Mouse (Mus musculus) neural tube, embryonic 15.5 days (tissue): ENCODE data around the gene Dnah17. TPM values are rescaled to one million over a fixed set of nuclear protein-coding genes. Genes with fewer than 3 reads are reported as not detected.

Experiments used
- ATAC-seq: fragments of 200-750 bp; cut with Nextera tagmentation; 2 replicates; pipeline ENCODE4 v1.8.0; 2017; ENCODE audit warnings: mild to moderate bottlenecking, moderate TSS enrichment, moderate library complexity; ENCODE audit not compliant: low FRiP score
- H3K27ac ChIP-seq: fragments of 300-500 bp; sonication (generic); replicated peaks from 2 replicates; pipeline ENCODE4 v1.5.1; 2015; ENCODE audit warnings: mild to moderate bottlenecking, inconsistent platforms
- H3K27me3 ChIP-seq: fragments of 300-500 bp; sonication (generic); replicated peaks from 2 replicates; pipeline ENCODE4 v1.6.1; 2015; ENCODE audit warnings: inconsistent platforms
- H3K36me3 ChIP-seq: fragments of 300-500 bp; sonication (generic); 2 replicates; pipeline ENCODE4 v1.6.1; 2015; ENCODE audit warnings: inconsistent platforms
- H3K4me1 ChIP-seq: fragments of 300-500 bp; sonication (generic); 2 replicates; pipeline ENCODE4 v1.6.1; 2015; ENCODE audit warnings: inconsistent platforms
- H3K4me2 ChIP-seq: fragments of 300-500 bp; sonication (generic); 2 replicates; pipeline ENCODE4 v1.6.1; 2015; ENCODE audit warnings: inconsistent platforms, mild to moderate bottlenecking, moderate library complexity
- H3K4me3 ChIP-seq: fragments of 300-500 bp; sonication (generic); replicated peaks from 2 replicates; pipeline ENCODE4 v1.5.1; 2015; ENCODE audit warnings: mild to moderate bottlenecking, inconsistent platforms
- H3K9ac ChIP-seq: fragments of 300-500 bp; sonication (generic); replicated peaks from 2 replicates; pipeline ENCODE4 v1.6.1; 2015; ENCODE audit warnings: mild to moderate bottlenecking, inconsistent platforms
- H3K9me3 ChIP-seq: fragments of 300-500 bp; sonication (generic); replicated peaks from 2 replicates; pipeline ENCODE4 v1.6.1; 2016; ENCODE audit warnings: inconsistent platforms
- WGBS: fragments of 180-500 bp; shearing (Covaris S2); methylation state at CpG from one replicate; pipeline ENCODE4 v1.1.7; 2015; ENCODE audit warnings: mixed read lengths; 5-methylcytosine and 5-hydroxymethylcytosine counted together
- polyA plus RNA-seq: library from polyadenylated mRNA; unstranded; fragments of >200 nt; fragmentation: Nextera tagmentation; extraction: Ambion mirVana; gene quantifications from 2 replicates; pipeline ENCODE4 v1.2.1, GENCODE M21; 2015

The Dnah17 gene
- polyA plus RNA-seq, 1 experiment from 2014 or later = 0.28 TPM

- WGBS = 93% methylated on average over 8 of the region's 8 CpGs
- Histone ChIP-seq H3K27me3 (no peaks in the 10 kb centered on the region), H3K9ac (no peak overlapping the region), H3K4me1 (peaks cover 12% of the 10 kb centered on the region), H3K36me3 (peaks cover 23% of the 10 kb centered on the region), H3K9me3 (no peaks in the 10 kb centered on the region), H3K27ac (no peak overlapping the region), H3K4me3 (no peak overlapping the region), H3K4me2 (no peak overlapping the region)
- no peak for ATAC-seq
Observed at GRCm38 (mm10) chr11:118015381-118016145, 114.9 kb downstream of the Dnah17 start.

- no peak overlapping the region for H3K27ac ChIP-seq
Observed at GRCm38 (mm10) chr11:118014391-118014995, 115.9 kb downstream of the Dnah17 start.

DNA sequence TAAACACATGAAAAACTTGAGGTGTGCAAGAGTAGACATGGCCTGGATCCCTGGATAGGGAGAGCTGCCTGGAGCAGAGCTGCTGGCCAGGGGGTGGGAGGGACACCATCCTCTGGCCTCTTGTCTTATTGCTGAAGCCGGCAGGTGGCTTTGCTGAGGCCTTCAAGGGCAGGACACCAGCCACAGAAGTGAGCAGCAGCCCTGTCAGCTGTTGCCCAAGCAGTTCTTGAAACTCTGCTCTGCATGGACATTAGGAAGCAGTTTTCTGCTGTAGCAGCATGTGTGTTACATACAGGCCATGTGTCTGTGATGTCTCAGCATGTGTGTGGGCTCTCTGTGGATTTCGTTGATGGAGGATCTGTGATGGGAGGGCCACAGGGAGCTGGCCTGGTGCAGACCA, 117.1 kb downstream of the Dnah17 start:
- Histone ChIP-seq H3K27me3 (no peaks in the 10 kb centered on the region), H3K9ac (no peak overlapping the region)
- WGBS = 78% methylated on average over 2 of the region's 2 CpGs

More at GRCm38 (mm10) chr11:118014391-118014995, 115.9 kb downstream of the Dnah17 start:
- no peaks in the 10 kb centered on the region for H3K27me3 ChIP-seq
- no peak for ATAC-seq
- no peak overlapping the region for H3K9ac ChIP-seq
- H3K4me2 ChIP-seq = no peak overlapping the region
- H3K4me1 ChIP-seq = peaks cover 16% of the 10 kb centered on the region
- H3K4me3 ChIP-seq = no peak overlapping the region
- 86% methylated on average over 12 of the region's 12 CpGs for WGBS
- no peaks in the 10 kb centered on the region for H3K9me3 ChIP-seq
- H3K36me3 ChIP-seq = peaks cover 17% of the 10 kb centered on the region

DNA sequence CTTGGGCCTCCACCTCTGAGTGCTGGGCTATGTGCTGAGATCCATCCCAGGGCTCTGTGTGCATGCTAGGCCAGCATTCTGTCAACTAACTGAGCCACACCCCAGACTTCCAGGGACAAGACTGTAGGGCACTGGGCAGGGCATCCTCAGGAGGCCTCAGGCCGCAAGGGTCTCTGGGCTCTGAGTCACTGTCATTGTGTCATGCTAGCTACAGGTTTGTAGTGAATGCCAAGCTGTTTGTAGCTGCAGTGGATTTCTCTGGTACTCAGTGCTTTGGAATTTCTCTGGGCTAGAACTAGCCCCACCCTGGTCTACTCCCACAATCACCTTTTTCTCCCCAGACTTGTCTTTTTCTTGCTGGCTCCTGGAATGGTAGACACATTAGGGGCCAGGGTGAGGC, 117.8 kb downstream of the Dnah17 start:
- no peaks in the 10 kb centered on the region for H3K27me3 ChIP-seq
- no peak overlapping the region for H3K9ac ChIP-seq
- H3K36me3 ChIP-seq = peaks cover 6% of the 10 kb centered on the region; the same call in 1 of the 2 replicates
- 81% methylated on average over 1 of the region's 1 CpGs for WGBS
- H3K4me1 ChIP-seq = peaks cover 32% of the 10 kb centered on the region
- no peak overlapping the region for H3K4me2 ChIP-seq
- no peaks in the 10 kb centered on the region for H3K9me3 ChIP-seq
- H3K27ac ChIP-seq = no peak overlapping the region
- H3K4me3 ChIP-seq = no peak overlapping the region
- no peak for ATAC-seq

More for the DNA sequence above, 117.1 kb downstream of the Dnah17 start:
- Histone ChIP-seq H3K4me2 (no peak overlapping the region), H3K27ac (no peak overlapping the region), H3K4me3 (no peak overlapping the region), H3K4me1 (peaks cover 27% of the 10 kb centered on the region), H3K36me3 (peaks cover 13% of the 10 kb centered on the region), H3K9me3 (no peaks in the 10 kb centered on the region)
- no peak for ATAC-seq

DNA sequence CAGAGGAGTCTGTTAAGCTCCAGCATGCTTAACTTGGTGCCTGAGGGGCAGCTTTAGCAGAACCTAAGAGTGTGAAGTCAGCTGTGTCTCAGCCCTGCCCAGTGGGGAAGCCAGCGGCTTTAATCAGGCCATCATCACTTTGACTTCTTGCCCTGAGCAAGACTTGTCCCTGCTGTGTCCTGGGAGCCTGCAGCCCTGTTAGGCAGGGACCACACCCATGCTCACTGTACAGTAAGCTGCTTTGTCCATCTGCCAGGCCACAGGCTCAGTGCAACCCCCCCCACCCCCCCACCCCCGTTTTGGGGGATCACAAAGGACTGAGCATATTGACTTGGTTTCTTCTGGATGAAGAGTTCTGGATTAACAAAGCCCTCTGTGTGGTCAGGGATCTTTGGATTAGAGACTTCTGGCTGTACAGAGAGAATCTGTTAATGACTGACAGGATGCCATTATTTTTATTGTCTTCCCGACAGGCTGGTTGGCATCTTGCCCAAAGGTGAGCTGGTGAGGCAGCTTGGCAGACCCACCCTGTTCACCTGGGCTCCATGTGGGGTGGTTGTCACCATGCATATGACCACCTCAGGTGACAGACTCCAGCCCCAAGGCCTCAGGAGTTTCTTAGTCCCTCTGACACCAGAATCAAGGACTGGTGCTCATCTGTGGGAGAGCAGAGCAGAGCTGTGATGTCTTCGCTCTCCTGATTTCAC, 120.4 kb downstream of the Dnah17 start:
- no peak for ATAC-seq
- no peak overlapping the region for H3K9ac ChIP-seq

DNA sequence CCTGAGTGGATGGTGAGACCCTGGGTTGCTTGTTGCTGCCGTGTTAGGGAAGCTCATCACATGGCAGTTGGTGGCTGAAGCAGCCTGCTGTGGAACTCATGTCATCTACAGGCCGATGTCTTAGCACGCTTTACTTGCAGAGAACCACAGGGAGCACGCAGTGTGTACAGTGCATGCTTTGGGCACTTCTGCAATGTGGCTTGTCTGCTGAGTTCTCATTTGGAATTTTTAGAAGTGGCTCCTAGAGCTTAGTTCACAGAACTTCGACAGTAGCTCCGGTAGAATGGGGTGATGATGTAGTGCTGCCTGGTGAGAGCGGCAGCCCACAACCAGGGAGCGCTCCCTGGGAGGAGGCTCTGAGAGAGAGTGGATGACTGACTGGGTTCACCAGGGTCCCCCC, 121.6 kb downstream of the Dnah17 start:
- Histone ChIP-seq H3K4me1 (peaks cover 35% of the 10 kb centered on the region), H3K27me3 (no peaks in the 10 kb centered on the region), H3K9me3 (no peaks in the 10 kb centered on the region), H3K4me3 (no peak overlapping the region), H3K36me3 (peaks cover 30% of the 10 kb centered on the region), H3K27ac (no peak overlapping the region), H3K9ac (no peak overlapping the region), H3K4me2 (no peak overlapping the region)
- 86% methylated on average over 8 of the region's 8 CpGs for WGBS
- ATAC-seq = no peak

More for the DNA sequence above, 120.4 kb downstream of the Dnah17 start:
- no peak overlapping the region for H3K4me3 ChIP-seq
- peaks cover 18% of the 10 kb centered on the region for H3K36me3 ChIP-seq
- H3K9me3 ChIP-seq = no peaks in the 10 kb centered on the region
- H3K4me1 ChIP-seq = peaks cover 35% of the 10 kb centered on the region
- H3K27me3 ChIP-seq = no peaks in the 10 kb centered on the region
- no peak overlapping the region for H3K4me2 ChIP-seq
- H3K27ac ChIP-seq = no peak overlapping the region
- WGBS = 54% methylated on average over 4 of the region's 4 CpGs

DNA sequence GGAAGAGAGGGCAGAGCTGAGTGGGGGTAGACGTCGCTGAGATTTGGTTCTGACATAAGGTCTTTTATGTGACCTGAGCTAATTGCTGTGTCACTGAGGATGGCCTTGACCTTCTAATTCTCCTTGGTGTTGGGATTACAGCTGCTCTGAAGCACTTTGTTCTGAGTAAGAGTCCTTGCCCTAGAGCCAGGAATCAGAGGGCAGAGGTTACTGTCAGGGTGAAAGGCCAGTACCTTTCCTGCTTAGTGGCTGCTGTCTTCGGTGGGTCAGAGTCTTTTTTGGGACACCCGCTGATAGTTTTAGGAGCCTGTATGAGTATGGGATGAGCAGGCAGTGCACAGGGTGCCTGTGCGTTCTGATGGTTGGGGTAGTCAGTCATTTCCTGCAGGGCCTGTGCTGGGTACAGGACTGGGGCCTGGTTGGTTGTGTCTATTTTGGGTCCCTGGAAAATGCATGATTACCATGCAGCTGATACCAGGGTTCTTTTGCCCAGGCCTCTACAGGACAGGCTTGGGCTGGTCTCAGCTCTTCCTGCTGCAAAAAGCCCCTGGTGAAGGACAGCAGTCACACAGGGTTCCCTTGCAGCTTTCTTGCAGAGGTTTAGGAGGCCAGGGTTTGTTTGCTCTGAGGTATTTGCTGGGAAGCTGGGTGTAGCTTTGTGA, 122.2 kb downstream of the Dnah17 start:
- Histone ChIP-seq H3K27me3 (no peaks in the 10 kb centered on the region), H3K4me2 (no peak overlapping the region), H3K9ac (no peak overlapping the region), H3K36me3 (peaks cover 36% of the 10 kb centered on the region), H3K4me3 (no peak overlapping the region), H3K9me3 (no peaks in the 10 kb centered on the region), H3K4me1 (peaks cover 35% of the 10 kb centered on the region), H3K27ac (no peak overlapping the region)
- ATAC-seq = no peak
- 72% methylated on average over 5 of the region's 5 CpGs for WGBS

DNA sequence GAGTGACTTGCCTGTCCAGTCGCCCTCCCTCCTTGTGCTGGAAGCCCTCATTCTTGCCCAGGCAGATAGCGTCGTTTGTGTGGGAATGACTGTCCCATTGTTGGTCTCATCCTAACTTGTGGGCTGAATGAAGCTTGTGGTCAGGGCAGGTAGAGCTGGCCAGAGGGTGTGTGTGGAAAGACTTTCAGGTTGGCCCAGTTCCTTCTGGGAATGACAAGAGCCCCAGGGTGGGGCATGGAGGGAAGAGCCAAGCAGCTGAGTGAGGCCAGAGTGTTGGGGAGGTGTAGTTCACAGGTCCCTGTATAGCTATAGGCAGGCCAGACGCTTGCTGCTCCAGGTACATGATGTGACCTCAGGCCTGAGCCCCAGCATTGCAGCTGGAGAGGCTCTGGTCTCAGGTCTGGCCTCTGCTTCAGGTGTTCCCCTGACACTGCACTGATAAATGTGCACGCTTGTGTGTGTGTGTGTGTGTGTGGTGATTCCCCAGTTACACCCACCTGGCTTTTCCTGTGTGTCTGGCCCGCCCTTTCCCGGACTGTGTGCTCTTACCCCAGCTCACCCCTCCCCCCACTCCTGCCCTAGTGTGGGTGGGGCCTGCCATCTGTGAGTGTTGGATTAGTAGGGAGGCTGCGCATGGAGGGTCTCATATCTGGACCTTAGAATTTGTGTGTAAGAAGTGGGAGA, 122.8 kb downstream of the Dnah17 start:
- H3K27ac ChIP-seq = no peak overlapping the region
- no peak overlapping the region for H3K4me3 ChIP-seq
- no peaks in the 10 kb centered on the region for H3K9me3 ChIP-seq
- no peak overlapping the region for H3K9ac ChIP-seq
- no peak for ATAC-seq
- no peak overlapping the region for H3K4me2 ChIP-seq
- peaks cover 41% of the 10 kb centered on the region for H3K36me3 ChIP-seq
- peaks cover 35% of the 10 kb centered on the region for H3K4me1 ChIP-seq
- WGBS = 70% methylated on average over 8 of the region's 8 CpGs
- H3K27me3 ChIP-seq = no peaks in the 10 kb centered on the region

DNA sequence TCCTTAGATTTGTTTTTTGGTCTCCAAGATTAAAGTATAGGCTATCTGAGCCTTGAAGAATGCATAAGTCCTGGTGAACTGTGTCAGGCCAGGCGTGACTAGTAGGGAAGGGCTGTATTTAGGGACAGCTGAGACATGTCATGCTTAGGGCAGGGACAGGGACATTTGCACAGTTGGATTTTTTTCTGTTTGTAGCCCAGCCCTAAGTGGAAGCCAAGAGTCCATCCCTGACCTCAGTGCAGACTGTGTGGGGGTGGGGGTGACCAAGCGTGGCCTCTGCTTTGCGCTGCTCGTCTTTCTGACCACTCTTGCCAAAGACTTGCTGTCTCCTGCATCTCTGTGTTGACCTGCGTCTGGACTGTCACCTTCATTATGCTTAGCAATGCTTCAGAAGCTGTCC, 126.2 kb downstream of the Dnah17 start:
- H3K27me3 ChIP-seq = no peaks in the 10 kb centered on the region
- 94% methylated on average over 5 of the region's 5 CpGs for WGBS
- H3K27ac ChIP-seq = no peak overlapping the region
- no peak overlapping the region for H3K4me3 ChIP-seq
- H3K9me3 ChIP-seq = no peaks in the 10 kb centered on the region
- peaks cover 71% of the 10 kb centered on the region for H3K36me3 ChIP-seq
- no peak overlapping the region for H3K9ac ChIP-seq
- H3K4me2 ChIP-seq = no peak overlapping the region
- no peak for ATAC-seq
- peaks cover 16% of the 10 kb centered on the region for H3K4me1 ChIP-seq

DNA sequence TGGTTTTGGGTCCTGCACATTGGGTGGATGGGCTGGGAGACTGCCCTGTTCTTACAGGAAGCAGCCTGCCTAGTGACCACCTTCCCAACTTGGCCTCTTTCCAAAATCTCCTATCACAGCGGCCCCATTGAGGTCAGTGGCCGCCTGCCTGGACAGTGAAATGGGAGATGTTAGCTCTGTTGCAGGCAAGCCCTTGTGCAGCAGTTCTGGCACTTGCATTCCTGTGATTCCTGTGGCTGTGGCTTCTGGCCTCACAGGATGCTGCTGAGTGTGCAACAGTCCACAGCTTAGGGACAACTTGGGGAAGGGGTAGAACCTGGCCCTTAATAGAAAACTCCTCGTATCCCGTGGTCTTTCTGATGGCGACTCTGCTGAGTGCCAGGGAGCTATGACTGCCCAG, 126.7 kb downstream of the Dnah17 start:
- no peaks in the 10 kb centered on the region for H3K27me3 ChIP-seq
- ATAC-seq = no peak
- no peak overlapping the region for H3K27ac ChIP-seq
- no peak overlapping the region for H3K4me3 ChIP-seq
- no peak overlapping the region for H3K4me2 ChIP-seq
- H3K4me1 ChIP-seq = peaks cover 11% of the 10 kb centered on the region; the same call in 1 of the 2 replicates
- WGBS = 85% methylated on average over 5 of the region's 5 CpGs
- no peak overlapping the region for H3K9ac ChIP-seq
- no peaks in the 10 kb centered on the region for H3K9me3 ChIP-seq
- H3K36me3 ChIP-seq = peaks cover 71% of the 10 kb centered on the region

DNA sequence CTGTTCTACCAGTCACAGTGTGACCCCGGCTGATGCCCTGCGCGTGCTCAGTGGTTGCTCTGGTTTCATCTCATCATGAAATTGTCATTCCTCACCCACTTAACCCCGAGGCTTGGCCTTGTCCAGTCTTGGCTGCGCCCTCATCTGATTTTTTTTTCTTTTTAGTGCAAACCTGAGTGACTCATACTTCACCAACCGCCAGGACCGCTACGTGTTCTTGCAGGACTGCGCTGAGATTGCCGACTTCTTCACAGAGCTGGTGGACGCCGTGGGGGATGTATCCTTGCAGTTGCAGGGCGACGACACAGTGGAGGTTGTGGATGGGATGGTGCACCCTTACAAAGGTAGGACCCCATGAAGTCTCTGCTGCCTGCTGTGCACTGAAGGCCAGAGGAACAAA, 127.3 kb downstream of the Dnah17 start:
- Histone ChIP-seq H3K4me2 (no peak overlapping the region), H3K27ac (no peak overlapping the region), H3K36me3 (peaks cover 71% of the 10 kb centered on the region), H3K9me3 (no peaks in the 10 kb centered on the region), H3K9ac (no peak overlapping the region; the same call in 1 of the 2 replicates), H3K27me3 (no peaks in the 10 kb centered on the region), H3K4me3 (no peak overlapping the region), H3K4me1 (peaks cover 10% of the 10 kb centered on the region; the same call in 1 of the 2 replicates)
- no peak for ATAC-seq
- WGBS = 97% methylated on average over 14 of the region's 14 CpGs
